Mouse (Mus musculus): ENCODE results near the gene Iqgap3.

DNA sequence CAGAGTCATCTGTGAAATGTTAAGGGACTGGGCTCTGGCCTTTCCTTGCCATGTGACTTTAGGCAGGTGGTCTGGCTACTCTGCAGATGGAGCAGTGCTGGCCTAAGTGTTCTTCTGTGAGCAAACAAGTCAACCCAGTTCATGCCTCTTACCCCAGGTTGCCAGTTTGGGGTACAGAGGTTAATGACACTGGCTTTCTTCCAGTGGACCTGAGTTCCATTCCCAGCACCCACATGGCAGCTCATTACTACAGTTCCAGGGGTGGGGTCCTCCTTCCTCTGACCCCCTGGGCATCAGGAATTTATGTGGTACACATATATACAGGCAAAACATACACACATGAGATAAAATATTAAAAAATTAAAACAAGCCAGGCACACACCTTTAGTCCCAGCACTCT, 75.0 kb downstream of the Iqgap3 start:
- TF ChIP-seq CTCF (IDR thresholded peaks at IDR 0.05; ENCODE audit: borderline replicate concordance, control insufficient read depth, extremely low read depth, insufficient read depth, low read length, poor library complexity) (no peak), POLR2A (IDR thresholded peaks at IDR 0.05; ENCODE audit: control insufficient read depth, extremely low read depth, insufficient read depth, low read length, poor library complexity) (no peak)

Measured in thymus, adult 2 months (tissue).